Mouse (Mus musculus) forebrain, embryonic 12.5 days (tissue): Measurements from ENCODE around the gene Smg5. TPM values are rescaled to one million over a fixed set of nuclear protein-coding genes. Genes with fewer than 3 reads are reported as not detected.
A peak's percentile ranks its signal among the peaks of the same experiment; 100 is the strongest.
"Not testable (repeated sequence)": the region's sequence is repeated elsewhere in the genome, so short reads cannot be mapped to it uniquely, and the experiment has no call there.

Experiments
- ATAC-seq: fragments of 200-750 bp; cut with Nextera tagmentation; 2 replicates; pipeline ENCODE4 v1.8.0; 2017; ENCODE audit warnings: moderate TSS enrichment; ENCODE audit not compliant: low FRiP score
- H3K27ac ChIP-seq: fragments of 300-500 bp; sonication (generic); 2 replicates; pipeline ENCODE4 v1.5.1; 2016; ENCODE audit warnings: mild to moderate bottlenecking
- H3K27me3 ChIP-seq: fragments of 300-500 bp; sonication (generic); 2 replicates; pipeline ENCODE4 v1.6.1; 2016; ENCODE audit warnings: mild to moderate bottlenecking
- H3K36me3 ChIP-seq: fragments of 300-500 bp; sonication (generic); replicated peaks from 2 replicates; pipeline ENCODE4 v1.6.1; 2016; ENCODE audit warnings: mild to moderate bottlenecking
- H3K4me1 ChIP-seq: fragments of 300-500 bp; sonication (generic); 2 replicates; pipeline ENCODE4 v1.6.1; 2016
- H3K4me2 ChIP-seq: fragments of 300-500 bp; sonication (generic); 2 replicates; pipeline ENCODE4 v1.6.1; 2016; ENCODE audit warnings: mild to moderate bottlenecking, moderate library complexity
- H3K4me3 ChIP-seq: fragments of 300-500 bp; sonication (generic); replicated peaks from 2 replicates; pipeline ENCODE4 v1.5.1; 2016; ENCODE audit warnings: mild to moderate bottlenecking
- H3K9ac ChIP-seq: fragments of 300-500 bp; sonication (generic); 2 replicates; pipeline ENCODE4 v1.6.1; 2016; ENCODE audit warnings: mild to moderate bottlenecking
- H3K9me3 ChIP-seq: fragments of 300-500 bp; sonication (generic); 2 replicates; pipeline ENCODE4 v1.6.1; 2016
- WGBS: fragments of 180-500 bp; shearing (Covaris S2); methylation state at CpG from one replicate; pipeline ENCODE4 v1.1.7; 2016; 5-methylcytosine and 5-hydroxymethylcytosine counted together
- polyA plus RNA-seq: library from polyadenylated mRNA; unstranded; fragments of >200 nt; fragmentation: Nextera tagmentation; extraction: Ambion mirVana; gene quantifications from 2 replicates; pipeline ENCODE4 v1.2.1, GENCODE M21; 2016

The Smg5 gene
- polyA plus RNA-seq, 1 experiment from 2014 or later, result 81.2 TPM

DNA sequence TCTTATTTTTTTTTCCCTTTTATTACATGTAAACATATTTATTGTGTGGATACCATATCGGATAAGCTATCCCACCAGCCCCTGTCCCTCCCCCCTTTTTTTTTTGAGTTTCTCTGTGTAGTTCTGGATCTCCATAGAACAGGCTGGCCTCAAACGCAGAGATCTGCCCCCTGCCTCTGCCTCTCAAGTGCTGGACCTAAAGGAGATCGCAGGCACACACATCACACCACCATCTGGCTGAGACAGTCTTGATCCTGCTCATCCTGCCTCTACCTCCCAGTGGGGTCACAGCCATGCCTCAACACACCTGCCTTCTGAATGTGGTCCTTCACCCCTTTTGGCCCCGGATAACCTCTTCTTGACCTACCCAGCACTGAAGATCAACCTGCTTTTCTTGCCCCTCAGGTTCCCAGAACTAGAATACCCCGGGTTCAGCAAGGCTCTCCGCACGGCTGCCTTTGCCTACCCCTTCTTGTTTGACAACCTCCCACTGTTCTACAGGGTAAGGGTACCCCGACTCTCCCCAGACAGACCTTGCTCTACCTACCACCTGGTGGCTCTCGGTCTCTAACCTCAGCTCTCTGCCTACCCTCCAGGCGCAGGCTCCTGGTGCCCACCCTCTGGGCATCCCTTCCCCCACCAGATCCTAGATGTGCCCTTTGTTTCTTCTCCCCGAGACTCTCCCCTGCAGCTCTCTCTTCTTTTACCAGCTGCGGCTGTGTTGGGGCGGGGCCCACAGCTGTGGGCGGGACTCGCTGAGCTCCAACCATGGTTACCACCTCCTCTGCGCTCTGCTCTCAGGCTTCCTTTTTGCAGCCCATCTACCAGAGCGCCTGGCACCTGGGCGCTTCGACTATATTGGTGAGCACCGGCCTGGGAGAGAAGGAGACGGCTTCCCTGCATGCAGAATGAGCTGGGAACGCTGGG, 45.6 kb downstream of the Smg5 start:
- H3K9ac ChIP-seq, result 0 out of 2 replicates have a peak overlapping the region, but pooled peaks have one; percentile 40
- peak overlapping the region; percentile 26 for H3K4me3 ChIP-seq
- H3K4me2 ChIP-seq, result peak overlapping the region; percentile 53
- not testable (repeated sequence) for H3K27me3 ChIP-seq, H3K36me3 ChIP-seq, H3K4me1 ChIP-seq, H3K9me3 ChIP-seq
- WGBS, result 6% methylated on average over 22 of the region's 22 CpGs
- ATAC-seq, result peak; percentile 94
- H3K27ac ChIP-seq, result peak overlapping the region; percentile 80

DNA sequence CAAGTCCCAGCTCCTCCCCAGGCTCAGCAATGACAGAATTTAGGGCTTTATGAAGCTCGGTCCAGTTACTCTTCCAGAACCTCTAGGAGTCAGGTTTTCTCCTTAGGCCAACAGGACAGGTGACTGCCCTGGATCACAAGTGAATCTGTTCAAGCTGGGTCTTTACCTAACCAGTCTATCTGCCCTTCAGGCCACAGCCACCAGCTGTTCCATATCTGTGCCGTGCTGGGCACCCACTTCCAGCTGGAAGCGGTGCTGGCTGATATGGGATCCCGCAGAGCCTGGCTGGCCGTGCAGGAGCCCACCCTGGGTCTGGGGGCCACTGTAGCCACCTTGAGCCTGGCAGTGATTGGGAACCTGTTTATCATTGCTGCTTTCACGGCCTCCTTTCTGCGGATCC, 46.3 kb downstream of the Smg5 start:
- not testable (repeated sequence) for H3K36me3 ChIP-seq, H3K27ac ChIP-seq, H3K9me3 ChIP-seq, H3K9ac ChIP-seq, H3K4me1 ChIP-seq, H3K27me3 ChIP-seq, H3K4me3 ChIP-seq
- peak; percentile 6; the same call in 1 of the 2 replicates for ATAC-seq
- 69% methylated on average over 3 of the region's 7 CpGs for WGBS
- peak overlapping the region; percentile 53 for H3K4me2 ChIP-seq

DNA sequence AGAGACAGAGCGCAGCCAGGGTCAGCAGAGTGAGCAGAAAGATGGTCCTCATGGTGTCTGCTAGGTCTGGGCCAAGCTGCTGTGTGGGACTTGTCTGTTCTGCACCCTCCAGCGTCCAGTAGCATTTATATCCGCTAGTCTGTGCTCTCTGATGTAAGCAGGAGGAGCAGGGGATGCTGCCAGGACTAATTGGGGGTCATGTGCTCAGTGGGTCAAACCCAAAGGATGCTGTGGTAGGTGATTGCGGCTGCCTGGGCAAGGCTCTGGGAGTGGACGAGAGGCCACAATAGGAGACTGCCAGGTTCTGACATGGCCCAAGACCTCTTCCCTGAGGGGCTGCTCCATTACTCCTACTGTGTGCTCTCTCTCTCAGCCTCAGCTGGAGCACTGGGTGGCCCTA, 48.3 kb downstream of the Smg5 start, which contains the start of gene Bglap:
TSS of gene Bglap (minus strand) at position 101 of the 400 bp plus-strand sequence.
- H3K36me3 ChIP-seq, result no peaks in the 10 kb centered on the region
- H3K4me1 ChIP-seq, result peaks cover 8% of the 10 kb centered on the region
- no peak within 1 kb of the TSS for H3K27ac ChIP-seq
- H3K4me3 ChIP-seq, result no peak within 1 kb of the TSS
- no peaks in the 10 kb centered on the region for H3K27me3 ChIP-seq
- no peaks in the 10 kb centered on the region for H3K9me3 ChIP-seq
- no peak within 1 kb of the TSS for H3K9ac ChIP-seq
- WGBS, result 81% methylated on average over 5 of the region's 5 CpGs
- no peak within 1 kb of the TSS for H3K4me2 ChIP-seq
- no peak for ATAC-seq

DNA sequence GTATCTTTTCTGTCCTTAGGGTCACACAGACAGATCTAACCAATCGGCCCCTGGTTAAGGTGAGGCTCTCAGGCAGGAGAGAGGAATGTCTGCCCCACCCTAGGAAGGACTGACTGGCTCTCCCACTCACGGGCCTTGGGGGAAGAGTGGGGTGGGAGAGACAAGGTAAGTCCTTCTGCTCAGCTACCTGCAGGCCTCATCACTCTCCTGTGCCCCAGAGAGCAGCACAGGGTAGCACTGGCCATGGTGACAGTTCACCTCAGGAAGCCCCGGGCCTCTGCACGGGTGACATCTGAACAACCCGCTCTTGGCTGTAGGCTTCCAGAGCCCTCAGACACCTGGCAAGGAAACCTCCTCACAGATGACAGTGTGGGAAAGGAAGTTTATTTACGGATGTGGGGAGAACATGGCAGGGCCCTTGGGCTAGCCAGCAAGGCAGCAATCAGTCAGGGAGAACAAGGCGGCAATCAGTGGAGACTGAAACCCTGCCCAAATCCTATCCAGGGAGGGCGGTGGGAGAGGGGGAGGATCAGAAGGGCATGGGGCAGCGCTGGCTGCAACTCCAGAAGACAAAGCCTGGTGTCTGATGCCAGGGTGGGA, 57.8 kb downstream of the Smg5 start:
- Histone ChIP-seq H3K4me1 (no peaks in the 10 kb centered on the region), H3K9ac (no peak overlapping the region), H3K27ac (no peak overlapping the region), H3K9me3 (no peaks in the 10 kb centered on the region), H3K27me3 (no peaks in the 10 kb centered on the region), H3K36me3 (peaks cover 36% of the 10 kb centered on the region), H3K4me2 (no peak overlapping the region), H3K4me3 (no peak overlapping the region)
- WGBS, result 93% methylated on average over 9 of the region's 9 CpGs
- ATAC-seq, result no peak

DNA sequence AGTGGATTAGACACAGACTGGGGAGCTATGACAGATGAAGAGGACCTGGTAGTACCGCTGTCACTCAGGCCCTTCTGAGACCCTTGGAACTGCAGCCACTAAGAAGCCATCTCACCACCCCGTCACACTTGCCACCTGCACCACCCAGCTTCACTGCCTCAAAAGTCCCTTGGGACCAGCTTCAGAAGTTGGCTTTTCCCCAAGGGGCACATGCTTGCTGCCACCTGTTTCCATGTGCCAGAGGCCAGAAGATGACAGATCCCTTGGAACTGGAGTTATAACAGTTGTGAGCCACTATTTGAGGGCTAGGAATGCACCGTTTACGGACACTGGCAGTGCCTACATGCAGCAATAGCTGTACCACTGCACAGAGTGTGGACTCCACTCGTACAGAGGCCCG, 59.2 kb downstream of the Smg5 start:
- H3K27me3 ChIP-seq, result no peaks in the 10 kb centered on the region
- no peak overlapping the region for H3K27ac ChIP-seq
- H3K9ac ChIP-seq, result no peak overlapping the region
- no peak overlapping the region for H3K4me3 ChIP-seq
- H3K9me3 ChIP-seq, result no peaks in the 10 kb centered on the region
- H3K4me2 ChIP-seq, result no peak overlapping the region
- no peaks in the 10 kb centered on the region for H3K4me1 ChIP-seq
- no peak for ATAC-seq
- H3K36me3 ChIP-seq, result peaks cover 30% of the 10 kb centered on the region
- WGBS, result 96% methylated on average over 6 of the region's 6 CpGs

DNA sequence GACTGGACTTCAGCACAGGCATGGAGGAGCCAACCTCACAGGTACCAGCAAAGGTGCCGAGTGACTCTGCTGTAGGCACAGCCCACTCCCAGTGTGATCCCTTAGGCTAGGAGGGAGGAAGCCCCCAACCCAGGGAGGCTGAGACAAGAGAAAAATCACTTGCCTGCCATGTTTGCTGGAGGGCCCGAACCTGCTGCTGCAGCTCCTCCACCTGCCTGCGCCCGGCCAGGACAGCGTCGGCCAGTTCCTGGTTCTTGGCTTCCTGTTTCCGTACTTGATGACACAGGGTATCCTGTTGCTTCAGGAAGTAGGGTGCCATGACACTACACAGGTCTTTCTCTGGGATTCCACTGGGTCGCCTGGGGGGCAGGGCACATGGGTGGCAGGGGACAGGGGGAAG, 59.7 kb downstream of the Smg5 start:
- Histone ChIP-seq H3K9me3 (no peaks in the 10 kb centered on the region), H3K4me1 (no peaks in the 10 kb centered on the region), H3K9ac (no peak overlapping the region), H3K4me3 (no peak overlapping the region), H3K36me3 (peaks cover 29% of the 10 kb centered on the region), H3K4me2 (no peak overlapping the region), H3K27ac (no peak overlapping the region), H3K27me3 (no peaks in the 10 kb centered on the region)
- WGBS, result 95% methylated on average over 8 of the region's 8 CpGs
- ATAC-seq, result no peak

DNA sequence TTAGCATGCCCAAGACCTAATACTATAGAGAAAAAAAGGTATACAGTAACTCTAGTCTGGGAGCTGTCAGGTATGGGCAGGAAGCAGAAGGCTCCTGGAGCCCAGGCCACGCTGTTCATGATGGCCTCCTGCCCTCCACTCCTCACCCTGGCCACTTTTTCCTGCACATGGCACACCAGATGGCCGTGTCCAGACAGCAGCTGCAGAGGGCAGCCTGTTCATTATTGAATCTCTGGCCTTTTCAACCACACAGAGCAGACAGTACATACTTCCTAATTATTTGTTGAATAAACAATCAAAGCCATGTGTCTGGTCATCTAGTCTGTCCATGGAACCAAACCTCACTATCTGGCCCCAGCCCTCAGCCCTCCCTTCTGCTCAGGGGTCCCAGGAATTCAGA, 62.6 kb downstream of the Smg5 start:
- H3K9me3 ChIP-seq, result no peaks in the 10 kb centered on the region
- ATAC-seq, result no peak
- no peaks in the 10 kb centered on the region for H3K4me1 ChIP-seq
- H3K27me3 ChIP-seq, result no peaks in the 10 kb centered on the region
- WGBS, result 79% methylated on average over 2 of the region's 2 CpGs
- no peak overlapping the region for H3K4me3 ChIP-seq
- H3K27ac ChIP-seq, result no peak overlapping the region
- H3K4me2 ChIP-seq, result no peak overlapping the region
- peaks cover 27% of the 10 kb centered on the region for H3K36me3 ChIP-seq
- no peak overlapping the region for H3K9ac ChIP-seq

DNA sequence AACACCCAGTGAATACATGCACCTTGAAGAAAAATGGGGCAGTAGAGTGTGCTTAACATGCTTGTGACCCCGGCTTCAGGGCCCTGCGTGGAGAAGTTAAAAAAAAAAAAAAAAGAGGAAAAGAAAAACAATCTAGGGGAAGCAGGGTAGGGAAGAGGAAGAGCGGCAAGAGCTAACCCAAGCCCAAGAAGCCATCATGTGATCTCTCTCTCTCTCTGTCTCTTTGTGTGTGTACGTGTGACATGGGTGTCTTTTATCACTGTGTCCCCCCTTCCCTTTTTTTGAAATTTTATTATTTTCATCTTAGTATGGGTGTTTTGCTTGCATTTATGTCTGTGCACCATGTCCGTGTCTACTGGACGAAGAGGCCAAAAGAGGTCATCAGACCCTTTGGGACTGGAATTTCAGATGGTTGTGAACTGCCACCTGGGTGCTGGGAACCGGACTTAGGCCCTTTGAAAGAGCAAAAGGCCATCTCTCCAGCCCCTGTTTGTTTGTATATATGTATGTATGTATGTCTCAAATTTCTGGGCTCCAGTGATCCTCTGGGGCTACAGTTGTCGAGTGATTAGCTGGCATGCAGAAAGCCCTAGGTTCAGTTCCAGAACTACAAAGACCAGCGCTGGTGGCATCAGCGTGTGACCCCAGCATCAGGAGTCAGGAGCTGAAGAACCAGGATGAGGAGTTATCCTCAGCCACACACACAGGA, 67.6 kb downstream of the Smg5 start:
- WGBS, result 96% methylated on average over 10 of the region's 10 CpGs

DNA sequence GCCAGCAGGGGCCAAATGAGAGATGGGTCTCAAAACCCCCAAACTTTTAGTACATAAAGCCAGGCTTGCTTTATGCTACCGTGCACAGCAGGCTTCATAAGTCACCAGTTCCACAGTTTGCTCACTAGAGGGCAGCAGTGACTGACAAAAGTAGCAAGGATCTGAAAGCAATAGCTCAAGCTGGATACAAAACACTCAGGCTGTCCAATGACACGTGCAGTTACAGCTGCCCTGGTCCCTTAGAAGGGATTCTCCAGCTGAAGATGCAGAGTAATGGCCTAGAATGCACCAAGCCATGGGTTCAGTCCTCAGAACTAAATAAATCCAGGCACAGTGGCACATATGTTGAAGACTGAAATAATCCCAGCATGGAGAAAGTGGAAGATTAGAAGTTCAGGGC, 71.0 kb downstream of the Smg5 start:
- H3K4me3 ChIP-seq, result no peak overlapping the region
- peaks cover 16% of the 10 kb centered on the region for H3K36me3 ChIP-seq
- H3K4me1 ChIP-seq, result peaks cover 31% of the 10 kb centered on the region
- no peak overlapping the region for H3K9ac ChIP-seq
- 3% methylated on average over 2 of the region's 2 CpGs for WGBS
- H3K27ac ChIP-seq, result 0 out of 2 replicates have a peak overlapping the region, but pooled peaks have one; percentile 9
- no peaks in the 10 kb centered on the region for H3K27me3 ChIP-seq
- no peak overlapping the region for H3K4me2 ChIP-seq
- peak; percentile 15; the same call in 1 of the 2 replicates for ATAC-seq
- no peaks in the 10 kb centered on the region for H3K9me3 ChIP-seq

More for the DNA sequence above, 67.6 kb downstream of the Smg5 start:
- no peak for ATAC-seq
- H3K9ac ChIP-seq, result no peak overlapping the region
- H3K27ac ChIP-seq, result no peak overlapping the region
- no peak overlapping the region for H3K4me2 ChIP-seq
- H3K4me3 ChIP-seq, result no peak overlapping the region
- H3K27me3 ChIP-seq, result no peaks in the 10 kb centered on the region
- no peaks in the 10 kb centered on the region for H3K9me3 ChIP-seq
- H3K4me1 ChIP-seq, result peaks cover 14% of the 10 kb centered on the region
- H3K36me3 ChIP-seq, result peaks cover 6% of the 10 kb centered on the region

DNA sequence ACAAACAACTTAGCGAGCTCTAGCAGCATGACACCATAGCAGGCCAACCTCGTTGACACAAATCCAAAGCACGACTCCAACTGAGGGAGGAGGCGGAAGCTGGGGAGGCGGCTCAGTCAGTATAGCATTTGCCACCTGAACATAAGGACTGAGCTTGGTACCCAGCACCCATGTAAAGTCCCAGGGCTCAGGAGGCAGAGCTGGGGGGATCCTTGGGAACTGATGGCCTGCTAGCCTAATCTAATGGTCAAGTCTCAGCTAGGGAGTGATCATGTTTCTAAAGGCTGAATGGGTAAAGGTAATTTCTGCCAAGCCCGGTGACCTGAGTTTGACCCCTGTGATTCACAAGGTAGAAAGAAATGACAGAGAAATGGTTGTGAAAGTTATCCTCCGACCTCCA, 71.5 kb downstream of the Smg5 start:
- Histone ChIP-seq H3K4me1 (peaks cover 31% of the 10 kb centered on the region), H3K27me3 (no peaks in the 10 kb centered on the region), H3K27ac (0 out of 2 replicates have a peak overlapping the region, but pooled peaks have one; percentile 9), H3K9ac (no peak overlapping the region), H3K36me3 (peaks cover 20% of the 10 kb centered on the region), H3K4me2 (no peak overlapping the region), H3K9me3 (no peaks in the 10 kb centered on the region), H3K4me3 (no peak overlapping the region)
- ATAC-seq, result no peak
- WGBS, result 65% methylated on average over 7 of the region's 7 CpGs

DNA sequence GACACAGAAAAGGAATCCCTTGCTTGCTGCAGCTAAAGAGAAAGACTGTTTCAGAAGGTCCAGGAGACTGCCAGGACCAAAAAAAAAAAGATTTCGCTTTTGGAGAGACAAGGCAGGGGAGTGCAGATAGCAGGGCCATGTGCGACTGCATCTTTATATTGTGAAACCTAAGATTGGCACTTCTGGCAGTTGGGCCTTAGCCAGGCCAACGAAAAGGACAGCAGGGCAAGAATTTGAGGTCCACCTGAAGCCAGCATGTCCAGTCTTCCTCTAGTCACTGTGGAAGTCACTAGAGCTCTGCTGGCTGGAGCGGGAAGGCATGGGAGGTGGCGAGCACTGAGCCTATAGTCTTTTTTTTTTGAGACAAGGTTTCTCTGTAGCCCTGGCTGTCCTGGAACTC, 72.9 kb downstream of the Smg5 start:
- H3K27me3 ChIP-seq, result no peaks in the 10 kb centered on the region
- 58% methylated on average over 5 of the region's 5 CpGs for WGBS
- H3K27ac ChIP-seq, result no peak overlapping the region
- H3K4me3 ChIP-seq, result peak overlapping the region; percentile 68
- H3K9me3 ChIP-seq, result no peaks in the 10 kb centered on the region
- no peak for ATAC-seq
- H3K9ac ChIP-seq, result peak overlapping the region; percentile 81
- H3K4me1 ChIP-seq, result peaks cover 31% of the 10 kb centered on the region
- H3K4me2 ChIP-seq, result peak overlapping the region; percentile 65
- peaks cover 28% of the 10 kb centered on the region for H3K36me3 ChIP-seq
